Mouse (Mus musculus) ES-E14 (cell line): Measurements from ENCODE around the gene Foxp2. TPM values are rescaled to one million over a fixed set of nuclear protein-coding genes. Genes with fewer than 3 reads are reported as not detected.

Experiments
- DNase-seq: peaks from one replicate; pipeline ENCODE4 v3.0.0-alpha.2; 2013; ENCODE audit warnings: low read depth, low spot score
- H3K27ac ChIP-seq: 2 replicates; pipeline ENCODE4 v1.5.1; 2012; ENCODE audit warnings: low read depth, mild to moderate bottlenecking, low read length, moderate library complexity, mixed read lengths; ENCODE audit not compliant: poor library complexity, insufficient read depth, severe bottlenecking
- H3K36me3 ChIP-seq: 2 replicates; pipeline ENCODE4 v1.6.1; 2012; ENCODE audit warnings: mild to moderate bottlenecking, low read length, moderate library complexity, mixed read lengths; ENCODE audit not compliant: control insufficient read depth, poor library complexity, insufficient read depth, severe bottlenecking
- H3K4me1 ChIP-seq, 2 experiments: fragments of 150-350 bp in 1 of 2; sonication (generic) in 1 of 2; 2 replicates each; pipeline ENCODE4 v1.6.1; 2012; ENCODE audit warnings: low read length in 2 of 2, mild to moderate bottlenecking in 1 of 2, mixed read lengths in 1 of 2; ENCODE audit not compliant: control insufficient read depth in 2 of 2, insufficient read depth in 2 of 2, poor library complexity in 1 of 2
- H3K4me3 ChIP-seq, 2 experiments: fragments of 150-350 bp in 1 of 2; sonication (generic) in 1 of 2; 2 replicates each; pipeline ENCODE4 v1.5.1; 2012; ENCODE audit warnings: low read length in 2 of 2, low read depth in 1 of 2, mild to moderate bottlenecking in 1 of 2, mixed read lengths in 1 of 2; ENCODE audit not compliant: insufficient read depth in 1 of 2, poor library complexity in 1 of 2, severe bottlenecking in 1 of 2
- H3K9ac ChIP-seq: 2 replicates; pipeline ENCODE4 v1.6.1; 2012; ENCODE audit warnings: low read depth, mild to moderate bottlenecking, low read length, mixed read lengths; ENCODE audit not compliant: poor library complexity, insufficient read depth, severe bottlenecking
- H3K9me3 ChIP-seq: fragments of 150-350 bp; sonication (generic); 2 replicates; pipeline ENCODE4 v1.6.1; 2012; ENCODE audit warnings: low read depth, mild to moderate bottlenecking, low read length; ENCODE audit not compliant: control insufficient read depth, insufficient read depth
- CHD2 ChIP-seq: IDR thresholded peaks from 2 replicates; pipeline ENCODE4 v1.6.1; 2014; ENCODE audit warnings: mild to moderate bottlenecking, low read depth, low read length, inconsistent platforms
- HCFC1 ChIP-seq: IDR thresholded peaks from 2 replicates; pipeline ENCODE4 v1.6.1; 2012; ENCODE audit warnings: low read length, inconsistent platforms, borderline replicate concordance; ENCODE audit not compliant: insufficient read depth
- MAFK ChIP-seq: IDR thresholded peaks from 2 replicates; pipeline ENCODE4 v1.6.1; 2014; ENCODE audit warnings: mild to moderate bottlenecking, low read depth, low read length, inconsistent platforms; ENCODE audit not compliant: insufficient read depth
- ZC3H11A ChIP-seq: IDR thresholded peaks from 2 replicates; pipeline ENCODE4 v1.6.1; 2012; ENCODE audit warnings: low read depth, mild to moderate bottlenecking, inconsistent platforms, low read length, borderline replicate concordance
- ZNF384 ChIP-seq: IDR thresholded peaks from 2 replicates; pipeline ENCODE4 v1.6.1; 2012; ENCODE audit warnings: low read depth, low read length, inconsistent platforms
- in situ Hi-C, 2 experiments: fragments of 600-800 bp; cut with MboI; formaldehyde crosslinking; loops; one replicate each; pipeline ENCODE4 v1.15.1; 2025; ENCODE audit warnings: low sequenced_read_pairs in 2 of 2, inconsistent platforms in 1 of 2; ENCODE audit not compliant: unreplicated experiment in 2 of 2
- total RNA-seq: library from RNA; depleted of rRNA; stranded (reverse); fragments of 300-350 nt; gene quantifications from 2 replicates; pipeline ENCODE4 v1.2.3, GENCODE M21; 2012

Foxp2 gene
- total RNA-seq, 1 experiment, result 0.09 TPM

DNA sequence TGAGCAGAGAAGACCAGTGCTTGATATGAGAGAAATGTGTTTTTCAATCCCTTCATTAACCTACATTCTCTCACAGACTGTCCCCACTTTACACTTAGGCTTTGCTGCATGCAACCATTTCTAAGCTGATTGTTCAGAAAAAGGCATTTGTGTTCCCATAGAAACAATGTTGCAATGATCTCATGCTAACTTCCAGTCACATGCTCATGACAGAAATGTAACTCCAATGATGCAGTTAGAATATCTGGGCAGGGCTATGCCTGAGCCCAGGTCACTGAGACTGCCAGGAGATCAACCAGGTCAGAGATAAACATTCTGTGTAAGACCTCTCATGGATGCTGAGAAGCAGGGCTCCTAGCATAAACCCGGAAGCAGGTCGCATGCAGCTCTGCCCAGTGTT, 367.0 kb downstream of the Foxp2 start:
- H3K36me3 ChIP-seq, result no peaks in the 10 kb centered on the region
- no peak overlapping the region for H3K27ac ChIP-seq
- in situ Hi-C loops, result no loop called here
- no peak for DNase-seq
- no peaks in the 10 kb centered on the region for H3K9me3 ChIP-seq
- H3K9ac ChIP-seq, result no peak overlapping the region
- no peak overlapping the region for H3K4me3 ChIP-seq
- no peaks in the 10 kb centered on the region for H3K4me1 ChIP-seq
- TF ChIP-seq ZC3H11A (no peak), ZNF384 (no peak), CHD2 (no peak), MAFK (no peak), HCFC1 (no peak)

DNA sequence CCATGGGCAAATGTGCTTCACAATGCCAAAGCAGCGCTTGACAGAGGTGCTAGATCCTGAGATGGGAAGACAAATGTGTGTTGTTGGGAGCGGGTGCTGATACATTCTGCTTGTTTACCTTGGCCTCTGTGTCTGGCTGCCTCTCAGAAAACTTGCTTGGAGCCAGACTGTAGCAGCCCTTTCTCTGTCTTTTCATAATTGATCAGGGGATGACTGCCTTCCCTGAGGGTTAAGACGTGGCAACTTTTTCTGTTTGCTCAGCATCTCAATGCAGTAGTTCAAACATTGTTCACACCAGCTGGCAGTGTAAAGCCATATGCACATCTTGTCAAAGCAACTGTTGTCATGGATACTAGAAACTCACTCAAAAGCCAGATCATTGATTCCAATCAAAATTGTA, 384.1 kb downstream of the Foxp2 start:
- no peaks in the 10 kb centered on the region for H3K9me3 ChIP-seq
- DNase-seq, result no peak
- H3K27ac ChIP-seq, result no peak overlapping the region
- no peak for TF ChIP-seq ZC3H11A
- H3K4me3 ChIP-seq, result no peak overlapping the region
- in situ Hi-C loops, result no loop called here
- no peaks in the 10 kb centered on the region for H3K36me3 ChIP-seq
- H3K4me1 ChIP-seq, result no peaks in the 10 kb centered on the region
- no peak overlapping the region for H3K9ac ChIP-seq

DNA sequence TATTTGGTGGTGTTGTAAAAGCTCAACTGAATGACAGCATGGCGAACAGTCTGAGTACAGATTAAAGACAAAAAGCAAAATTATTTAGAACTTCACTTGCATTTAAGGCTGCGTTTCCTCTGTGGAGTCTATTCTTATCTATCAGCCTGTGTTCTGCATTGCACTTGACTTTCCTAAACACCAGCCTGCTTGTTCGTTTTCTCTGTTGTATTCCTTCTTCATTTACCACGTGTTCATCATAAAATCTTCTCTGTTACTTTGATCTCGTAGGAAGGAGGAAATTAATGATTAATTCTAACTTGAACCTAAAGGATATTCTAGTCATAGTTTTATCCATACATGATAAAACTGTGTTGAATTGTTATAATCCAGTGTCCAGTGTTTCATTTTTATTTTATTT, 392.9 kb downstream of the Foxp2 start:
- no peak overlapping the region for H3K27ac ChIP-seq
- no peaks in the 10 kb centered on the region for H3K36me3 ChIP-seq
- no peak overlapping the region for H3K4me3 ChIP-seq
- no peak overlapping the region for H3K9ac ChIP-seq
- no peaks in the 10 kb centered on the region for H3K9me3 ChIP-seq
- H3K4me1 ChIP-seq, result no peaks in the 10 kb centered on the region
- no peak for DNase-seq
- in situ Hi-C loops, result no loop called here
- no peak for TF ChIP-seq ZNF384
- TF ChIP-seq ZC3H11A, result no peak
- TF ChIP-seq HCFC1, result no peak
- TF ChIP-seq MAFK, result no peak

DNA sequence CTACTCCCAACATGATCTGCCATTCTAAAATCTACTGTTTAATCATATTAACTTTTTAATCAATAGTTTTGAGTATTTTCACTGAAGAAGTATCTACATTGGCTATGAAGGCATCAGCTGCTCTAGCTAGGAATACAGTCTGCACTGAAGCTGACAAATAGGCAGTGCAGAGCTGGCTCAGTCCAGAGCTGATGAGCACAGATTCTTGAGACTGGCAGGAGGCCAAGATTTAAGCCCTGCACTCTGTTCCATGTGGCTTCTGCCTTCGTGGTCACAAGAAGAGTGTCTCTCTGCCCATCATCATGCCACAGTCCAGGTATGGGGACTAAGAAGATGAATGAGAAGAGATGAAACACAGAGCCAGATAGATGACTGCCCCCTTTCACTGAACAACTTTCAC, 398.1 kb downstream of the Foxp2 start:
- no peaks in the 10 kb centered on the region for H3K4me1 ChIP-seq

DNA sequence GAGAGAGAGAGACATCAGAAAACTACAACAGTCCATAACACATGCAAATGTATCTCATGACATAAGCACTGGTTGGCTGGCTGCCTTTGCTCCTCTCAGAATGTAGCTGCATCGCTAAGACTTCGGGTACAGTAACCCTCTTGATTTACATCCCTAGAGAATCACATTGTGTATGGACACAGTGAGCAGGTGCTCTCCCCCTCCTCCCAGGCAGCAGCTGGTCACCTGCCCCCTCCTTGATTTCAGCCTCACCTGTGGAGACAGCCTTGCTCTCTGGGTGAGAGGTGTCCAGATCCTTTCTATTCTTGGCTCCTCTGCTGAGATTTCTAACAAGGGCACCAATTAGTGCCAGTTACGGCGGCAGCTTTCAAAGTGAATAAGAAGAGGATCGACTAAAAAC, 409.5 kb downstream of the Foxp2 start:
- no peaks in the 10 kb centered on the region for H3K36me3 ChIP-seq
- TF ChIP-seq CHD2 (no peak), HCFC1 (no peak), ZNF384 (no peak), ZC3H11A (no peak), MAFK (no peak)
- no peak overlapping the region for H3K9ac ChIP-seq
- DNase-seq, result no peak
- H3K4me1 ChIP-seq, result no peaks in the 10 kb centered on the region
- no peaks in the 10 kb centered on the region for H3K9me3 ChIP-seq
- no peak overlapping the region for H3K4me3 ChIP-seq
- no peak overlapping the region for H3K27ac ChIP-seq
- in situ Hi-C loops, result no loop called here

More for the DNA sequence above, 398.1 kb downstream of the Foxp2 start:
- Histone ChIP-seq H3K36me3 (no peaks in the 10 kb centered on the region), H3K9me3 (no peaks in the 10 kb centered on the region), H3K4me3 (no peak overlapping the region), H3K27ac (no peak overlapping the region), H3K9ac (no peak overlapping the region)
- in situ Hi-C loops, result no loop called here
- DNase-seq, result no peak
- TF ChIP-seq ZC3H11A, result no peak
- no peak for TF ChIP-seq ZNF384
- no peak for TF ChIP-seq HCFC1
- TF ChIP-seq CHD2, result no peak
- no peak for TF ChIP-seq MAFK
